Comparison of ENCODE assay signal across 11 mouse cellular contexts in the genomic region with DNA sequence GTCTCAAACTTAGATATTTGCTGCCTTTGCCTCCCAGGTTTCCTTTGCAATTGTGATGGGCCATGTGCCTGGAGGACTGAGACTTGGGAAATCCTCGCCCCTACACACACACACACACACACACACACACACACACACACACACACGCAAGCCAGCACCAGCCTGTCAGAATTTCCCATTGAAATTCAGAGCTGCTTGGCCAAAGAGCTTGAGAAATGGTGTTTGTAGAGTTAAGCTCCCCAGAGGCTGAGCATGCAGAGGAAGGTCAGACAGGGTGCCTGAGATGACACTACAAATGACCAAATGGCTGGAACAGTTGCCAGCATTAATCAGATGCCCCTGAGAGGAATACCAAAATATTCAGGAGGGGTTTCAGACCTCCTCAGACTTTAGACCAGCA.
"Had no signal": no experiment of that assay in that cellular context is flagged by ENCODE, and none has a peak within 500 bp of the region (broad histone marks: within the 10 kb centered on the region; RNA-seq: fewer than 3 reads in every experiment).

No protein-coding gene starts in this region.

- H3K9ac ChIP-seq: intestine, embryonic 15.5 days; midbrain, embryonic 12.5 days; stomach, embryonic 15.5 days had no signal

- ATAC-seq: intestine, embryonic 15.5 days; midbrain, embryonic 16.5 days had no signal

- H3K4me1 ChIP-seq: limb, embryonic 10.5 days; midbrain, embryonic 12.5 days; stomach, embryonic 15.5 days had no signal

- H3K36me3 ChIP-seq: intestine, embryonic 15.5 days; limb, embryonic 10.5 days; midbrain, embryonic 12.5 days; stomach, embryonic 15.5 days had no signal

- H3K27ac ChIP-seq: intestine, embryonic 15.5 days; left cerebral cortex, adult 2 months; limb, embryonic 10.5 days; midbrain, embryonic 12.5 days; stomach, embryonic 15.5 days had no signal

- H3K9me3 ChIP-seq: intestine, embryonic 15.5 days; limb, embryonic 10.5 days; midbrain, embryonic 12.5 days; stomach, embryonic 15.5 days had no signal

- H3K4me2 ChIP-seq: intestine, embryonic 15.5 days; midbrain, embryonic 12.5 days; stomach, embryonic 15.5 days had no signal

- DNase-seq: kidney, adult 18-20 months; lung, adult 18-20 months; retina, postnatal 1 day; right cerebral cortex, postnatal 14 days; thymus, postnatal 4 days had no signal

- H3K4me3 ChIP-seq: intestine, embryonic 15.5 days; left cerebral cortex, adult 2 months; limb, embryonic 10.5 days; midbrain, embryonic 12.5 days; stomach, embryonic 15.5 days had no signal

- H3K27me3 ChIP-seq: intestine, embryonic 15.5 days; midbrain, embryonic 12.5 days; stomach, embryonic 15.5 days had no signal
